Mouse (Mus musculus): ENCODE measurements at regions not wholly inside any gene's neighbourhood (a gene's known extent, or its start where the extent isn't known, plus 50 kb on each side); places are given as distances from the start of the nearest gene placed in this dataset.

GRCm38 (mm10) chr17:83935232-83935631 lies 87.5 kb upstream of the Haao start:
- in situ Hi-C loops (cut with MboI): no loop called here

- in situ Hi-C loops (cut with MboI): no loop called here
Observed at GRCm38 (mm10) chr17:83933743-83934142, 86.0 kb upstream of the Haao start.

GRCm38 (mm10) chr17:83930401-83930800 lies 82.6 kb upstream of the Haao start:
- in situ Hi-C loops (cut with MboI): no loop called here

GRCm38 (mm10) chr17:83927749-83928387 lies 80.1 kb upstream of the Haao start:
- in situ Hi-C loops (cut with MboI): no loop called here

- in situ Hi-C loops (cut with MboI): no loop called here
Observed at GRCm38 (mm10) chr17:83924259-83924922, 76.6 kb upstream of the Haao start.

GRCm38 (mm10) chr17:83920894-83921293 lies 73.1 kb upstream of the Haao start:
- in situ Hi-C loops (cut with MboI): no loop called here

GRCm38 (mm10) chr17:83920225-83920624 lies 72.5 kb upstream of the Haao start:
- in situ Hi-C loops (cut with MboI): no loop called here

GRCm38 (mm10) chr17:83918413-83919139 lies 70.8 kb upstream of the Haao start:
- in situ Hi-C loops (cut with MboI): no loop called here

- in situ Hi-C loops (cut with MboI): no loop called here
Observed at GRCm38 (mm10) chr17:83917781-83918180, 70.0 kb upstream of the Haao start.

GRCm38 (mm10) chr17:83916684-83917166 lies 69.0 kb upstream of the Haao start:
- in situ Hi-C loops (cut with MboI): no loop called here

- in situ Hi-C loops (cut with MboI): no loop called here
Observed at GRCm38 (mm10) chr17:83915034-83915433, 67.3 kb upstream of the Haao start.

GRCm38 (mm10) chr17:83914603-83915002 lies 66.8 kb upstream of the Haao start:
- in situ Hi-C loops (cut with MboI): no loop called here

GRCm38 (mm10) chr17:83913711-83914415 lies 66.1 kb upstream of the Haao start:
- in situ Hi-C loops (cut with MboI): no loop called here

GRCm38 (mm10) chr17:83912421-83912820 lies 64.7 kb upstream of the Haao start:
- in situ Hi-C loops (cut with MboI): no loop called here

- in situ Hi-C loops (cut with MboI): no loop called here
Observed at GRCm38 (mm10) chr17:83908811-83909210, 61.0 kb upstream of the Haao start.

GRCm38 (mm10) chr17:83907538-83907937 lies 59.8 kb upstream of the Haao start:
- in situ Hi-C loops (cut with MboI): no loop called here

GRCm38 (mm10) chr17:83906751-83907537 lies 59.2 kb upstream of the Haao start:
- in situ Hi-C loops (cut with MboI): no loop called here

- in situ Hi-C loops (cut with MboI): no loop called here
Observed at GRCm38 (mm10) chr17:83903467-83903866, 55.7 kb upstream of the Haao start.

- in situ Hi-C loops (cut with MboI): no loop called here
Observed at GRCm38 (mm10) chr17:83902523-83902922, 54.8 kb upstream of the Haao start.

GRCm38 (mm10) chr17:83902091-83902490 lies 54.3 kb upstream of the Haao start:
- in situ Hi-C loops (cut with MboI): no loop called here

- in situ Hi-C loops (cut with MboI): no loop called here
Observed at GRCm38 (mm10) chr17:83899588-83900152, 51.9 kb upstream of the Haao start.
